Mouse (Mus musculus): ENCODE measurements around the gene Lgr6.

The Lgr6 gene

DNA sequence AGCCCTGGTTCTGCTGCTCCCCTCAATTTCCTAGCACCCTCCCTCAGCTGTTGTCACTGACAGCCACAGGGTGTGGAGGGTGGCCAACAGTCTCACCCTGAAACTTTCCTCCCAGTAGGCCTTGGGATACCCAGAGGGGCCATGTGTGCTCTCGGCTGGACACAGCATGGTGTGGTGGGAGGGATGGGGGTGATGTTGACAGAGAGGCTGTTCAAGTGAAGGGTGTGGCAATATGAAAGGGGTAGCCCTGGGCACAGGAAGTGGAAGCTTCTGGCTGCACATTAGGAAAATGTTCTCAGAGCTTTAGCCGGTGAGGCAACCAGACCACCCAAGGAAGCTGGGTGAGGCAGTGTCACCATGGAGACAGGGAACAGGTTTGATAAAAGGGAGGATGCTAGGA is 26.1 kb downstream of the Lgr6 start:
- DNase-seq (ENCODE audit: low spot score in 2 of 2): peak in 1 of 2 experiments; percentile 30

- no peak for DNase-seq (ENCODE audit: low spot score in 2 of 2)
Measured at GRCm38 (mm10) chr1:135076470-135076869, 28.6 kb downstream of the Lgr6 start.

GRCm38 (mm10) chr1:135075270-135075669 is 29.8 kb downstream of the Lgr6 start:
- DNase-seq (ENCODE audit: low spot score in 2 of 2): no peak

GRCm38 (mm10) chr1:135072643-135073042 is 32.4 kb downstream of the Lgr6 start:
- DNase-seq (ENCODE audit: low spot score in 2 of 2): no peak

- no peak for DNase-seq (ENCODE audit: low spot score in 2 of 2)
Measured at GRCm38 (mm10) chr1:135069841-135070240, 35.2 kb downstream of the Lgr6 start.

GRCm38 (mm10) chr1:135064525-135064924 is 40.6 kb downstream of the Lgr6 start:
- DNase-seq (ENCODE audit: low spot score in 2 of 2): no peak

GRCm38 (mm10) chr1:135062936-135063335 is 42.1 kb downstream of the Lgr6 start:
- no peak for DNase-seq (ENCODE audit: low spot score in 2 of 2)

DNA sequence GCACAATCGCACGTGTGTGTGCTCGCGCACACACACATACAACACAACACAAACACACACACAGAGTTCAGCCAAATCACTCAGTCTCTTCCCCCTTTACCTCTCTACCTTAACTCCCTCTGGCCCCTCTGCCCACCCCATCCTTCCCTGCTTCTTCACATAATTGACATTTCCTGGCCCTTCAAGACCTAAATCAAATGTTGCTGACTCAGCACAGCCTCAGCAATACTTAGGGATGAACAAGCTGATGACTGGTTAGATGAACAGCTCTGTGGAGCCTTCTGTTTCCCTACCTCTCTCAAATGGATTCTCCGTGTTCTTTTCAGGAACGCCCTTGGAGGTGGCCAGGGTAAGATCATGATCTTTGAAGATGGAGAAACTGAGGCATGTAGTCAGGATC is 43.8 kb downstream of the Lgr6 start:
- DNase-seq (ENCODE audit: low spot score in 2 of 2): no peak

DNA sequence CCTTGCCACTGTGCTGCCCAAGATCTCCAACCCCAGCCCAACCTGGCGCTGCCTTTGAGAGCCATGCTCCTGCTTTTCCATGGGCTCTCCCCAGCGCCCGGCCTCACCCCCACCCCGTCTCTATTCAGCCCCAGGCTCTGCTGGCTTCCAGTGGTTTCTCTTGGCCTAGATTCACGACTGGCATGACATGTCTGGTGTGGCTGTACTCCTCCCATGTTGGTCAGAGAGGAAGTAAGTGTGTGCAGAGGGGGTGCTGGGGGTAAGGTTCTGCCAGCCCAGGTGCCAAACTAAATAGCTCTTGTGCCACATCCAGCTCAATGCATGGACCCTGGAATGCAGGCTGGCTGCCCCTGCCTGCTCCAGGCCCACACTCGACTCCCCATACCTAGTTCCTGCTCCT is 44.9 kb downstream of the Lgr6 start:
- DNase-seq (ENCODE audit: low spot score in 2 of 2): no peak

GRCm38 (mm10) chr1:135056901-135057300 is 48.2 kb downstream of the Lgr6 start:
- no peak for DNase-seq (ENCODE audit: low spot score in 2 of 2)

DNA sequence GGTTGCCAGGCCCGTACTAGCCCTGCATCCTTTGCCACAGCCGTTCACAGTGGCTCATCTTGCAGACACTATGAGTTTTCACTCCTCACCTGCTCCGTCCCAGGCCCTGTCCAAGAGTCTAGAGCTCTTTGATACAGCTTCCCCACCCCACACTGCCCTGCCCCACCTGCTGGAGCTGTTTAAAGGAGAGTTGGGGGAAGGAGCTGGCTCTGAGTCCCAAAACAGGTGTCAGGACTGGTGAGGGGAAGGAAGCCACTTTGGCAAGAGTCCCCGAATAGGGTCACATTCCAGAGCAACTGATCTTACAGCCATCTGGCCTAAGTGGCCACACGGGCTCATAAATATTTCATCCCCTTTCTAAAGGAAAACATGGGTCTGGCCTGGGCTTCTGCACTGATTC is 51.0 kb downstream of the Lgr6 start:
- DNase-seq (ENCODE audit: low spot score in 2 of 2): no peak

DNA sequence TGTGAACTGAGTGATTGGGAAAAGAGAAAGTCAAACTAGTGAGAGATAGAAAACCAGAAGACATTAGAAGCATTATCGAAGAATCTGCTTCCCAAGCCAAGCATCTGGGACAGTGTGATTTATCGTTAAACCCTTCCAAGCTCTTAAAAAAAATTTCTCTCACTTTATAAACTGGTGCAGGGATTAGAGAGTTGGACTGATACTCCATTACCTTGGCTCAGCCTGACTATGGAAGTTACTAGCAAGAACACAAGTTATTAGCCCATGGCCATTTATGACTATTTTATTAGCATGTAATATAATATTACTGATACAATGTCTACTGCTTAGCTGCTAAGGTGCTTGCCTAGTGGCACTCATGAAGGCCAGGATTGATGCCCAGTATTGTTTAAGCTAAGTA is 60.6 kb downstream of the Lgr6 start:
- DNase-seq (ENCODE audit: low spot score in 2 of 2): no peak

- DNase-seq (ENCODE audit: low spot score in 2 of 2): no peak
Measured at GRCm38 (mm10) chr1:135036297-135036696, 68.8 kb downstream of the Lgr6 start.

DNA sequence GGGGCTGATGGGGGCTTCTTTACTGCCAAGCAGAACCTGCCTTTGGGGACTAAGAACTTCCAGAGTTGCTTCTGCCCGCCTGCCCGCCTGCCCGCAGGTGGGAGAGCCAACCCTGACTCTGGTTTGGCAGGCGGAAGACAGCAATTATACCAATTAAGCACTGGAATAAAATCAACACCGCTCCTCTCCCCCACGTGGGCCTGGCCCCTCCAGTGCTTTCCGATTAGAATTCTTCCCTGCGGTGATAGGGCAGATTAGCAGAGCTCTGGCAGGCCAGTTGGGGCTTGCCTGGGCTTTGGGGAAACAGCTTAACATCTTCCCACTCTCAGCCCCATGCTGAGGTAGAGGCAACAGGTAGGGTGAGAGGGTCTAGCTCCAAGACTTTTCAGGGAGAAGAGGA is 72.4 kb downstream of the Lgr6 start:
- DNase-seq (ENCODE audit: low spot score in 2 of 2): peak in 1 of 2 experiments; percentile 47

DNA sequence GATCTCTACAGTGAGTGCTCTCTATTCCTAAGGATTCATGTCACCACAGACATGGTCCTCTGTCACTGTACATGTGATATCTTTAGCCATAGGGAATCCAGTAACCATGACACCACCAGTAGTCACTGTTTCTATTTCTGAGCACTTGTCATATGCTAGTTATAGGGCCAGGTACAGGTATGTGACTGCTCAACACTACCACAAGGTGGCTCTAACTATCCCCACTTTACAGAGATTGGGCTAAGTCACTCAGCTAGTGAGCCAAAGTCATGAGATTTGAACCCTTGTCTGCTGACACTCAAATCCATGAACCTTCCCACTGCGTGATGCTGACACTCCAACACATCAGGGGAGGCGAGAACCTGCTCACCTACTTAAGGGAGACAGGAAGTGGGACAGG is 75.0 kb downstream of the Lgr6 start:
- no peak for DNase-seq (ENCODE audit: low spot score in 2 of 2)

- DNase-seq (ENCODE audit: low spot score in 2 of 2): no peak
Measured at GRCm38 (mm10) chr1:135026275-135026674, 78.8 kb downstream of the Lgr6 start.

- DNase-seq (ENCODE audit: low spot score in 2 of 2): no peak
Measured at GRCm38 (mm10) chr1:135023583-135023982, 81.5 kb downstream of the Lgr6 start.

DNA sequence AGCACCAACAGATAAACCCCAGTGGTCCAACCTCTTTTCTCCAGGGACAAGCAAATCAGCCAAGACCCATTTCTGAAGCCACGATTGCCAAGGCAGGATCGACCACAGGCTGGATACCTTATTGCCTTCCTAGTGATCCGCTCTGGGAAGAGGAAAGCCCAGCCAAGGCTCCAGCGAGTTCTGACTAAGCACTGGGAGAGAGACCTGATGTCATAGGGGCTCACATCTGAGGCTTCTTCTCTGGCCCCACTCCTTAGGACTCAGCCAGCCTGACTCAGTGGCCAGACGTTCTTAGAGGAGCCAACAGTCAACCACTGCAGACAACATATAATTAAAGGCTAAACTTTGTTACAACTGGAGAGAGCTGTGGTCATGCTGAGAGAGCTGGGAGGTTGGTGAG is 83.1 kb downstream of the Lgr6 start:
- DNase-seq (ENCODE audit: low spot score in 2 of 2): no peak

GRCm38 (mm10) chr1:135020970-135021369 is 84.1 kb downstream of the Lgr6 start:
- no peak for DNase-seq (ENCODE audit: low spot score in 2 of 2)

DNA sequence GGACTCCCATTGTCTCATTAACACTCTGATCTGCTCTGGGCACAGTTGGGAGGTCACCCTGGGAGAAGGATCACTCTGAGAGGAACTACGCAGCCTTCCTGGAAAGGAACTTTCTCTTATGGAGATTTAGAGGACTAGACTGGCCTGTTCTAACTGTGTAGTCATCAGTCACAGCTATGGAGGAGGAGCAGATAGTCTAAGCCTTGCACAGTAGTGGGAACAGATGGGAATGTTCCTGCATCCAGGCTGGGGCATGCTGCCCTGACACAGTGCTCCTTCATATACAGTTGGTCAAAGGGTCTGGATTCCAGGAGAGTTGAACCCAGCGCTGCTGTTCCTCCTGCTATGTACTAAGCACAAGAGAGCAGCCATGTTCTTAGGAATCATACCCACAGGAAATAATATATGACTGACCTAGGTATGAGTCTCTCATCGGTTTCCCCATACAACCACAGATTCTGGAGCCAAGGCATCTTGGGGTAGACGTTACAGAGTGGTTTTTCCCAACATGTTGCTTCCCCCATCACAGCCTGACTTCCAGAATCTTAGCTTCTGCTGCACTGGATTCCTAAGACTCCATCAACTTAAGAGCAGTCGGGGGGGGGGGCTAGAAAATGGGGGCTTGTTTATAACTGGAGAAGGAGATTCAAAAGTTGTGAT is 84.7 kb downstream of the Lgr6 start:
- no peak for DNase-seq (ENCODE audit: low spot score in 2 of 2)

DNA sequence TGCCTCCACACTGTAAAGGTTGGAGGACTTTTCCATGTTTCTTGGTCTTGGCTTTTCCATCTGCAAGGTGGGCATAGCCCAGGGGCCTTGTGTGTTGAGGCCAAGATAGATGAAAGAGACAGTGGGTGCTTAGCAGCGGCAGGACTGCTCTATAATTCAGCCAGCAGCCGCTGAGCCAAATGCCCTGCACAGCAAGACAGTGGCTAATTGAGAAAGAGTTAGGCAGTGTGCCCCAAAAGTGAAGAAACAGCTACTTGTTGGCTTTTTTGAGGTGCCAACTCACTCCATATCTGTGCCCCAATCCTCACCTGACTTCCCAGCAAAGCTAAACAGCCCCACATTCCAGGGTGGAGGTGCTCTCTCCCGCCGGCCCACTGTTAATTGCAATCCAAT is 85.3 kb downstream of the Lgr6 start:
- peak in 1 of 2 experiments; percentile 54 for DNase-seq (ENCODE audit: low spot score in 2 of 2)

GRCm38 (mm10) chr1:135019087-135019774 is 85.8 kb downstream of the Lgr6 start:
- peak; percentile 47 to 54 for DNase-seq (ENCODE audit: low spot score in 2 of 2)

DNA sequence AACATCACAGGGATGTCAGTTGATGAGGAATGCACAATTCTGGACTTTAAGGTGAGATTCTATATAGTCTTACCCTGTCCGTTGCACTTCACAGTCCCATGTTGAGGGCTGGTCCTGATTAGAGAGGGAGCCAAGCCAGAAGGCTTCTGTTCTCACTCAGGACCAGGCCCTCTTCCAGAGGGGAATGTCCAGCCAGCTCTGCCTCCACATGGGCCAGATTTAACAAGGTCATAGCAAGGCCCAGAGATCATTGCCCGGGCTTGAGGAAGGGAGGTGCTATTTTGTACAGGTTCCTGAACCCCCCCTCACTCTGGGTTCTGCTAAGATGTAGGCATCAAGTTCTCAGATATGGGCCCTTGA is 87.4 kb downstream of the Lgr6 start:
- DNase-seq (ENCODE audit: low spot score in 2 of 2): no peak

Data from right cerebral cortex, postnatal 10 days (tissue).